Comparison of ENCODE assay signal across 17 mouse cellular contexts in genomic region chr11:106373998-106374397, GRCm38 (mm10). TPM values are rescaled to one million over a fixed set of nuclear protein-coding genes. Genes with fewer than 3 reads are reported as not detected.
A peak's percentile ranks its signal among the peaks of the same experiment; 100 is the strongest.
DNase-seq lines count a peak whose midpoint lies in the region; ATAC-seq and TF ChIP-seq lines count a peak whose summit lies in the region.
"Had no signal": no experiment of that assay in that cellular context is flagged by ENCODE, and none has a peak within 500 bp of the region (broad histone marks: within the 10 kb centered on the region; RNA-seq: fewer than 3 reads in every experiment).

No protein-coding gene starts in this region.

- H3K4me1 ChIP-seq in heart, embryonic 11.5 days (ENCODE audit: control insufficient read depth, insufficient read depth, low read length) = peaks cover 3% of the 10 kb centered on the region; the same call in 1 of the 2 replicates
- H3K4me1 ChIP-seq in heart, adult 2 months (ENCODE audit: control insufficient read depth, insufficient read depth, low read length) = peaks cover 3% of the 10 kb centered on the region; the same call in 1 of the 2 replicates
- H3K4me1 ChIP-seq in kidney, embryonic 16.5 days (ENCODE audit: insufficient read depth, low read length) = peaks cover 12% of the 10 kb centered on the region
- H3K4me1 ChIP-seq in embryonic facial prominence, embryonic 10.5 days = peaks cover 19% of the 10 kb centered on the region
- H3K4me1 ChIP-seq in limb, embryonic 13.5 days = peaks cover 10% of the 10 kb centered on the region

- 0 out of 2 replicates have a peak overlapping the region, but pooled peaks have one; percentile 22 for H3K27ac ChIP-seq in heart, embryonic 11.5 days (ENCODE audit: low read depth, low read length)
- no peak overlapping the region; the same call in 1 of the 2 replicates for H3K27ac ChIP-seq in heart, adult 2 months
- peak overlapping the region; percentile 43; the same call in 1 of the 2 replicates for H3K27ac ChIP-seq in kidney, embryonic 16.5 days (ENCODE audit: low read length)
- H3K27ac ChIP-seq in embryonic facial prominence, embryonic 10.5 days (replicated peaks) = peak overlapping the region; percentile 48
- no peak overlapping the region for H3K27ac ChIP-seq in limb, embryonic 13.5 days
- H3K27ac ChIP-seq: liver, embryonic 14.5 days had no signal

- H3K79me2 ChIP-seq in heart, adult 2 months (replicated peaks; ENCODE audit: control insufficient read depth, insufficient read depth, low read length) = no peaks in the 10 kb centered on the region

- ATAC-seq in heart, embryonic 11.5 days (replicated peaks; ENCODE audit: insufficient number of reproducible peaks, low FRiP score, low TSS enrichment) = no peak
- peak; percentile 58; the same call in 1 of the 2 replicates for ATAC-seq in kidney, embryonic 16.5 days (ENCODE audit: low FRiP score, low TSS enrichment)
- peak; percentile 69; the same call in 1 of the 2 replicates for ATAC-seq in limb, embryonic 13.5 days (ENCODE audit: low FRiP score, low read depth)
- no peak for ATAC-seq in frontal cortex, adult (ENCODE audit: low TSS enrichment)

- no peak for TF ChIP-seq EP300 in heart, adult 2 months (IDR thresholded peaks at IDR 0.05; ENCODE audit: insufficient read depth, low read depth, low read length)

- H3K36me3 ChIP-seq in heart, embryonic 11.5 days (ENCODE audit: control insufficient read depth, insufficient read depth, low read length) = no peaks in the 10 kb centered on the region
- H3K36me3 ChIP-seq in heart, adult 2 months (ENCODE audit: control insufficient read depth, insufficient read depth, low read length) = no peaks in the 10 kb centered on the region; the same call in 1 of the 2 replicates
- H3K36me3 ChIP-seq in kidney, embryonic 16.5 days (ENCODE audit: insufficient read depth, low read length) = no peaks in the 10 kb centered on the region
- H3K36me3 ChIP-seq in embryonic facial prominence, embryonic 10.5 days (replicated peaks) = no peaks in the 10 kb centered on the region
- no peaks in the 10 kb centered on the region for H3K36me3 ChIP-seq in limb, embryonic 13.5 days

- no peak for TF ChIP-seq POLR2A in heart, adult 2 months (IDR thresholded peaks at IDR 0.05; ENCODE audit: insufficient read depth, low read depth, low read length)

- H3K9me3 ChIP-seq in heart, embryonic 11.5 days (replicated peaks; ENCODE audit: control insufficient read depth, low read length) = no peaks in the 10 kb centered on the region
- H3K9me3 ChIP-seq in kidney, embryonic 16.5 days (ENCODE audit: low read length) = no peaks in the 10 kb centered on the region
- no peaks in the 10 kb centered on the region for H3K9me3 ChIP-seq in embryonic facial prominence, embryonic 10.5 days
- H3K9me3 ChIP-seq in limb, embryonic 13.5 days = no peaks in the 10 kb centered on the region
- H3K9me3 ChIP-seq: megakaryocyte, embryonic 14.5 days had no signal

- no peaks in the 10 kb centered on the region for H3K27me3 ChIP-seq in heart, embryonic 11.5 days (ENCODE audit: control insufficient read depth, insufficient read depth, low read length)
- H3K27me3 ChIP-seq in heart, adult 2 months (ENCODE audit: control insufficient read depth, insufficient read depth, low read length) = no peaks in the 10 kb centered on the region
- H3K27me3 ChIP-seq in kidney, embryonic 16.5 days (ENCODE audit: insufficient read depth, low read length) = no peaks in the 10 kb centered on the region
- no peaks in the 10 kb centered on the region for H3K27me3 ChIP-seq in embryonic facial prominence, embryonic 10.5 days (replicated peaks; ENCODE audit: low read depth, poor library complexity, severe bottlenecking)
- no peaks in the 10 kb centered on the region for H3K27me3 ChIP-seq in limb, embryonic 13.5 days

- DNase-seq in heart, adult 2 months = no peak
- DNase-seq in kidney, adult 8-10 months = no peak
- DNase-seq in embryonic facial prominence, embryonic 10.5 days (ENCODE audit: low spot score) = no peak
- no peak for DNase-seq in frontal cortex, postnatal 25 days (ENCODE audit: low spot score in 2 of 2)
- DNase-seq: adrenal gland, postnatal 10 days; cerebellum, postnatal 25 days; heart, postnatal 4 days; kidney, adult 11 months; layer of hippocampus, adult 9-11 months; right cerebral cortex, postnatal 25 days had no signal

- no peak for TF ChIP-seq CTCF in heart, adult 2 months (IDR thresholded peaks at IDR 0.05)

- H3K4me2 ChIP-seq in heart, embryonic 11.5 days = no peak overlapping the region
- no peak overlapping the region for H3K4me2 ChIP-seq in kidney, embryonic 16.5 days (replicated peaks; ENCODE audit: low read depth, low read length)
- H3K4me2 ChIP-seq in limb, embryonic 13.5 days (replicated peaks) = no peak overlapping the region

- WGBS in heart, embryonic 11.5 days (ENCODE audit: insufficient replicate concordance) = 34% methylated on average over 11 of the region's 11 CpGs
- 38% methylated on average over 11 of the region's 11 CpGs for WGBS in heart, adult 2 months
- 39% methylated on average over 11 of the region's 11 CpGs for WGBS in kidney, embryonic 16.5 days
- WGBS in embryonic facial prominence, embryonic 10.5 days = 45% methylated on average over 11 of the region's 11 CpGs
- WGBS in limb, embryonic 13.5 days = 50% methylated on average over 11 of the region's 11 CpGs

- no peak overlapping the region for H3K4me3 ChIP-seq in heart, embryonic 11.5 days (ENCODE audit: low read depth, low read length)
- H3K4me3 ChIP-seq in heart, adult 2 months = no peak overlapping the region
- H3K4me3 ChIP-seq in kidney, embryonic 16.5 days (ENCODE audit: low read length) = no peak overlapping the region
- H3K4me3 ChIP-seq in embryonic facial prominence, embryonic 10.5 days = no peak overlapping the region
- no peak overlapping the region for H3K4me3 ChIP-seq in limb, embryonic 13.5 days
- H3K4me3 ChIP-seq: megakaryocyte, embryonic 14.5 days had no signal

- H3K9ac ChIP-seq in heart, embryonic 11.5 days (ENCODE audit: low read depth, low read length) = no peak overlapping the region
- no peak overlapping the region for H3K9ac ChIP-seq in heart, adult 2 months (ENCODE audit: low read depth, low read length)
- no peak overlapping the region for H3K9ac ChIP-seq in kidney, embryonic 16.5 days (replicated peaks; ENCODE audit: low read length)
- no peak overlapping the region for H3K9ac ChIP-seq in limb, embryonic 13.5 days
- H3K9ac ChIP-seq: liver, embryonic 14.5 days had no signal

- intact Hi-C loops in heart, adult 2 months (cut with DNase I) = no loop called here

RNA-seq across cellular contexts. Expression of gene Prr29, which starts 8.7 kb away (rescaled TPM):
- 0.14 TPM in 1 of 2 replicates, not detected in the other for polyA plus RNA-seq in heart, embryonic 11.5 days (2014; fragmentation: Nextera tagmentation; extraction: Ambion mirVana)
- under 1 TPM; 0.37 to 0.48 TPM for total RNA-seq in heart, adult 2 months (2021)
- polyA plus RNA-seq in heart, adult 2 months (2012; rRNA removed) = 7.9 and 10.4 TPM in 2 replicates
- 0.36 and 0.39 TPM in 2 replicates for polyA plus RNA-seq in kidney, embryonic 16.5 days (2015; fragmentation: Nextera tagmentation; extraction: Ambion mirVana)
- not detected in 2 replicates for polyA plus RNA-seq in embryonic facial prominence, embryonic 10.5 days (2016; fragmentation: Nextera tagmentation; extraction: Ambion mirVana)
- 0.25 TPM in 1 of 2 replicates, not detected in the other for polyA plus RNA-seq in limb, embryonic 13.5 days (2015; fragmentation: Nextera tagmentation; extraction: Ambion mirVana)
- total RNA-seq: left cerebral cortex, postnatal 14 days had no signal
- polyA plus RNA-seq: liver, embryonic 14.5 days had no signal

RNA-seq across cellular contexts. Expression of gene Icam2, which starts 13.9 kb away (rescaled TPM):
- 73.2 and 76.2 TPM in 2 replicates for polyA plus RNA-seq in heart, embryonic 11.5 days (2014; fragmentation: Nextera tagmentation; extraction: Ambion mirVana)
- total RNA-seq in heart, adult 2 months (2021) = 10 to 100 TPM; 22.0 to 22.4 TPM
- 46.8 and 60.4 TPM in 2 replicates for polyA plus RNA-seq in heart, adult 2 months (2012; rRNA removed)
- polyA plus RNA-seq in kidney, embryonic 16.5 days (2015; fragmentation: Nextera tagmentation; extraction: Ambion mirVana) = 87.8 and 95.9 TPM in 2 replicates
- polyA plus RNA-seq in embryonic facial prominence, embryonic 10.5 days (2016; fragmentation: Nextera tagmentation; extraction: Ambion mirVana) = 16.9 and 20.6 TPM in 2 replicates
- 28.7 and 30.1 TPM in 2 replicates for polyA plus RNA-seq in limb, embryonic 13.5 days (2015; fragmentation: Nextera tagmentation; extraction: Ambion mirVana)

RNA-seq across cellular contexts. Expression of gene Scn4a, which starts 20.9 kb away (rescaled TPM):
- 0.07 and 0.38 TPM in 2 replicates for polyA plus RNA-seq in heart, embryonic 11.5 days (2014; fragmentation: Nextera tagmentation; extraction: Ambion mirVana)
- total RNA-seq in heart, adult 2 months (2021) = 10 to 100 TPM; 22.1 to 22.8 TPM
- polyA plus RNA-seq in heart, adult 2 months (2012; rRNA removed) = 11.9 and 20.7 TPM in 2 replicates
- polyA plus RNA-seq in kidney, embryonic 16.5 days (2015; fragmentation: Nextera tagmentation; extraction: Ambion mirVana) = 0.41 and 0.47 TPM in 2 replicates
- 0.04 and 0.10 TPM in 2 replicates for polyA plus RNA-seq in embryonic facial prominence, embryonic 10.5 days (2016; fragmentation: Nextera tagmentation; extraction: Ambion mirVana)
- polyA plus RNA-seq in limb, embryonic 13.5 days (2015; fragmentation: Nextera tagmentation; extraction: Ambion mirVana) = 0.42 and 0.49 TPM in 2 replicates

RNA-seq across cellular contexts. Expression of gene Cd79b, which starts 59.4 kb away (rescaled TPM):
- polyA plus RNA-seq in heart, embryonic 11.5 days (2014; fragmentation: Nextera tagmentation; extraction: Ambion mirVana) = 0.73 and 1.3 TPM in 2 replicates
- 1 to 10 TPM; 1.7 to 3.0 TPM for total RNA-seq in heart, adult 2 months (2021)
- 3.4 and 10.1 TPM in 2 replicates for polyA plus RNA-seq in heart, adult 2 months (2012; rRNA removed)
- 6.9 and 7.2 TPM in 2 replicates for polyA plus RNA-seq in kidney, embryonic 16.5 days (2015; fragmentation: Nextera tagmentation; extraction: Ambion mirVana)
- 0.91 and 1.7 TPM in 2 replicates for polyA plus RNA-seq in embryonic facial prominence, embryonic 10.5 days (2016; fragmentation: Nextera tagmentation; extraction: Ambion mirVana)
- 1.6 and 2.9 TPM in 2 replicates for polyA plus RNA-seq in limb, embryonic 13.5 days (2015; fragmentation: Nextera tagmentation; extraction: Ambion mirVana)
- total RNA-seq: left cerebral cortex, postnatal 14 days had no signal

Comparison
In these comparisons a context has a peak if more than half of its experiments do, and no peak if none do; other contexts are left out.
1. H3K27ac ChIP-seq: peak in heart, embryonic 11.5 days (single experiment), kidney, embryonic 16.5 days (single experiment) and embryonic facial prominence, embryonic 10.5 days (single experiment); none in heart, adult 2 months (single experiment) and limb, embryonic 13.5 days (single experiment).
2. ATAC-seq: peak in kidney, embryonic 16.5 days (single experiment) and limb, embryonic 13.5 days (single experiment); none in heart, embryonic 11.5 days (single experiment) and frontal cortex, adult (single experiment).